Mouse (Mus musculus): Measurements from ENCODE around the gene Tnrc6b.

Gene Tnrc6b

DNA sequence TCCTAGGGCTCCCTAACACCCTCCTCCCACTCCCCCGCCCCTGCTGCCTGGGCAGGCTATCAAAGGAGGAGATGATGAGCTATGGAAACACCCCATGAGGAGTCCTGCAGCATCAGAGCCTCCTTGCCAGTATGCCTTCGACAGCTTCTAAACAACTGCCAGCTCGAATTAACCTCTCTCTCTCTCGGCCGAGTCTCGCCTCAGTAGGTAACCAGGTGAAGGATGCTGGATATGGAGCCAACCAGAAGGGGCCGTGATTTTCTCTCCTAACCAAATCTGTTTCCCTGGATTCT lies 25.6 kb upstream of the Tnrc6b start:
- TF ChIP-seq GATA4 (IDR thresholded peaks at IDR 0.05; ENCODE audit: insufficient replicate concordance, low read length) = no peak

DNA sequence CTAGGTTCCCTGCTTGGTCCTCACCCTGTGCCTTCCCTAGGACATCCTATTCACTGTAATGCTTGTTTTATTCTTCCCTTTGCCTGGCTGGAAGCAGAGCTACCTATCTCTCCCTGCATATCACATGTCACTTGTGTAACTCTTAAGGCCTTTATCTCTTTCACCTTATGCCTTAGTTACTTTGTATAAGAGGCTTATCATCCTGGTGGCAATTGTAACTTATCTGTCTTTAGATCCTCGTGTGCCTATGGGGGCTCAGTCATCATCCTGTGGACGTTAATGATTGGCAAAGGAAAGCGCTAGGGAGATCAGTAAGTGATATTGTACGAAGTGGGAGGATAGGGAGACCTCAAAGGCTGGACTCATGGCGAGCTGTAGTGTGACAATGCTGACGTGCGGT lies 22.6 kb upstream of the Tnrc6b start:
- no peak for TF ChIP-seq GATA4 (IDR thresholded peaks at IDR 0.05; ENCODE audit: insufficient replicate concordance, low read length)

DNA sequence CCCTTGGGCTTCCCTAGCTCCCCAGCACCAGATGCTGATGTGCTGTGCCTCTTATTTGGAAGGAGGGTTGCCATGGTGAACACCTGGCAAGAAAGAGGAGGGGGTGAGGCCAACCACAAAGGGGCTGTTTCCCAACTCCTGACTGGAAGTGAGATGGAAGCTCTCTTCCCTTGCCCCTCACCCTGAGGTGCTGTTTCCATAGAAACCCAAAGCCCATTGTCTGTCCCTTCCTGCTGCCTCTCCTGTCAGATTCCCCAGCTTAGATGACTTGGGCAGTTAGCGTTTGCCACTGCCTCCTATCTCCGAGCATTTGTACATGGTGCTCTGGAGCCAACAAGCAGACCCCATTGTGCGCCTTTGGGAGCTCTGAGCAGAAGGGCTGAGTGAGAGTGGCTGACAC lies 17.6 kb upstream of the Tnrc6b start:
- TF ChIP-seq GATA4 (IDR thresholded peaks at IDR 0.05; ENCODE audit: insufficient replicate concordance, low read length) = no peak

DNA sequence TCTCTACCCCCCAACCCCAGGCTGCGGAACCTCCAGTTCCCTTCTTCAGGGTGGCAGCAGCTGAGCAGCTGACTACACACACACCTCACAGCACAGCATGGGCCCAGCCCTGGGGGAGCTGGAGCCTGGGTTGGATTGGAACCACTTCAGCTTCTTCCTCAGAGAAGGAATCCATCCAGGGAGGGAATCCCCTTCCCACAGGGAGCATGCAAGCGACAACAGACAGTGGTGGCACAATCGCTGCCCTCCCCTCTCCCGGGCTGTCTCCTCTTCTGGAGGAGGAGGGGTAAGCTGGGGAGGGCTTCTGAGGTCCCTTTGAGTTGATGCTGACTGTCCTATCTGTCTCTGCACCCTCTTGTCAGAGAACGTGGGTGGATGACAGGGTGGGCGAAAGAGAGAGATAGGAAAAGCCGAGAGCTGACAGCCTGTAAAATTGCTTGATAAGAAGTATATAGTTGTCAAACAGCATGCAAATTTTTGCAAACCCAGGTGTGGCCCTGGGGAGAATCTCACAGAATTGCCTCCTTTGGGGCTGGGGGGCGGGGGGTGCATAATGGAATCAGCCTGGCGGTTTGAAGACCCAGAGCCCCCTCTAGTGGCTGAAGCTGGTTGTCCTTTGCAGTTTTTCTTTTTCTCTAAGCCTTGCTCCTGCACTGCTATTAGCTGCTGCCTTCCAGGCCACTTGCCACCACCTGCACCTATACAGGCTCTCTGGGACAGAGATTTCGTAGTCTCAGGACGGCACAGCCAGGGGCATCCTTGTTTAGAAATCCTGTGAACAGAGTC lies 16.8 kb upstream of the Tnrc6b start:
- no peak for TF ChIP-seq GATA4 (IDR thresholded peaks at IDR 0.05; ENCODE audit: insufficient replicate concordance, low read length)

- TF ChIP-seq GATA4 (IDR thresholded peaks at IDR 0.05; ENCODE audit: insufficient replicate concordance, low read length) = no peak
Measured at GRCm38 (mm10) chr15:80697564-80697963, 13.5 kb upstream of the Tnrc6b start.

DNA sequence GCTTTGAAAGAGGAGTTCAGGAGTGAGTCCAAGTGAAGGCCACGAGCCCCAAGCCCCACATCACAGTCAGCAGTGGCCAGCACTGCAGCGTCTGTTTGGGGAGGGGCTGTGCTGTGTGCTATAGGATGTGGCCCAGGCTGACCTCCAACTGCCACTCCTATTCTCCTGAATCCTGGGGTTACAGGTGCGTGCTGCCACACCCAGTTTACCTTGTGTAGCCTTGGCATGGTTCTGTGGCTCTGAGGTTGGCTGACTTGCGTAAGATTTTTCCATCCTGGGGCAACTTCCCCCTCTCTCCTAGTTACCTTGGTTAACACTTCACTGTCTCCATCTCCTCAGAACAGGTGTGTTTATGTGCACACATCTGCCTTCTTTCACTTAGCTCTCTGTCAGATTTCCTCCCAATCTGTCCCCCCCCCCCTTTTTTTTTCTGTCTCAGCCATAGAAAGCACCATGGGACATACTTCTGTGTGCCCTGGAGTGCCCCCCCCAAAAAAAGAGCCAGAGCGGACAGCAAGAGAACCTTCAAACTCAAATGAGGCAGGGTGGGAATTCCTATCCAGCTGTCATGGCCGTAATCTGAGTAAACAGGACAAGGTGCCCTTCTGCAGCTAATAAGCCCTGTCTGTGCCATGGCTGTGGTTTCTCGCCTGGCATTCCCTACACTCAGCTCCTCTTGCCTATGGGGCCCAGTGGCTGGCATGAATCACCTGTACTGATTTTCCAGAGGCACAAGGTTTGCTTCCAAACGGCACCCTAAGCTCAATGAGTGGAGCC lies 9.4 kb upstream of the Tnrc6b start:
- TF ChIP-seq GATA4 (IDR thresholded peaks at IDR 0.05; ENCODE audit: insufficient replicate concordance, low read length) = no peak

DNA sequence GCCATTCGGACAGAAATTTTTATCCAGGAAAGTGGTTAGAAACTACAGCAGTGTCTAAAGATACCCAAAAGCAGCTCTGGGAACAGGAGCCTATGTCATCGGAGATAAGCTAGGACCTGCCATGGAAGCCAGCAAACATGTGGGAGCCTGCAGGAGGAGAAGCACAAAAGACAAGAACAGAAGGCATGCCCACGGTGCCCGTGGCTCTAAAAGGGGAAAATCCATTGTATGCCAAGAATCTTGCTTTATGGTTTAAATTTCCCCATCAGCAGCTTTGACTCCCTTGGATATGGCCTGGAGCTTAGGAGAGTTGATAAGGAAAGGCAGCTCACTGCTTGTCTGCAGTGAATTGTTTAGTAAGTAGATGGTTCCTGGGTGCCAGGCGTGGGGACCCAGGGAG lies 8.2 kb upstream of the Tnrc6b start:
- TF ChIP-seq GATA4 (IDR thresholded peaks at IDR 0.05; ENCODE audit: insufficient replicate concordance, low read length) = no peak

DNA sequence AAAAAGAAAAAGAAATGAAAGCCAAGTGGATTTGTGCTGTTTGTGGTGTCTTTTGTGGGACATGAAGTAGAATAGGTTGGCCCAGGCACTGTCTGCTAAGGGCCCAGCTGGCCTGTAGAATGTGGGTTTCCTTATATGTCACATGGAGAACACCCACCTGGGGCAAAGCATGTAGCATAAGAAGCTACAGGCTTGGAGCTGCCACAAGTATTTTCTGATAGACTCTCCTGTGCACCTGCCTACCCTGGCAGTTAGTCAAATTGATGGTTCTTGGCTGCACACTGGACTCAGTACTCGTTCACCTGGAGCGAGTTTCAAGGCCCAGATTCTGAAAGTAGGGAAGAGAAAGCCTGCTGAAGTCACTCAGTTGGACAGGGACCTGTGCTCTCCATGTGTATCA lies 7.6 kb upstream of the Tnrc6b start:
- no peak for TF ChIP-seq GATA4 (IDR thresholded peaks at IDR 0.05; ENCODE audit: insufficient replicate concordance, low read length)

DNA sequence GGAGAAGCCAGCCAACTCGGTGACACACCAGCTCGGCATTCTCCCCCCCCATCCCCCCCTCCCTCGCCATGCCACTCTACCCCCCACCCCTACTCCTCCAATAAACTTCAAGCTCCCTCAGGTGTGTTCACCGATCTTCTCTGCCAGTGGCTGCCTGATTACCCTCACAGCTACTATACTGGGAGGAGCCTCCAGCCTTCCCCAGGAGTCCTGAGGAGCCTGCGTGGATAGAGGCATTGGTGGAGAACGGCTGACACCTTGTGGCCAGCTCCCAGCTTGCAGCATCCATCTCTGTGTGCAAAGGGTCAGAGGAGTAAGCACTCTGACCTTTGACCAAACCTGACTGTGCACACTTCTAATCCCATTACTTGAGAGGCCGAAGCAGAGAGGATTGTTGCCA lies 6.8 kb upstream of the Tnrc6b start:
- TF ChIP-seq GATA4 (IDR thresholded peaks at IDR 0.05; ENCODE audit: insufficient replicate concordance, low read length) = no peak

- no peak for TF ChIP-seq GATA4 (IDR thresholded peaks at IDR 0.05; ENCODE audit: insufficient replicate concordance, low read length)
Measured at GRCm38 (mm10) chr15:80705828-80706549, 5.1 kb upstream of the Tnrc6b start.

DNA sequence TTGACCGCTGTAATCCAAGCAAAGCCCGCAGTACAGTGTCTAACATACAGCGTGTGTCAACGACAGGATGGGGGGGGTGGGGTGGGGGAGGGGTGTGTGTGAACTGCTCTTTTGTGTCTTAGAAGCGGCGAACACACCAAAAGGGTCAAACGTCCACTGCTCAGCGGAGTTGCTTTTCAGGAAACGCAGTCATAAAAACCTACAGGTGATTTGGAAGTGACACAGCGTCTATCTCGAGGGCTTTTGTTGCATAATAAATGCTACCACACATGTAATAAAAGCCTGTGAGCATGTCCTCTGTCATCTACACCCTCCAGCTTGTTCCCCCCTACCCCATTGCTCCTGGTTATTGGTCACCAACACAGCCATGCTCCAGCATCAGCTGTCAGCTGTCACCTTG lies 4.5 kb upstream of the Tnrc6b start:
- TF ChIP-seq GATA4 (IDR thresholded peaks at IDR 0.05; ENCODE audit: insufficient replicate concordance, low read length) = no peak

DNA sequence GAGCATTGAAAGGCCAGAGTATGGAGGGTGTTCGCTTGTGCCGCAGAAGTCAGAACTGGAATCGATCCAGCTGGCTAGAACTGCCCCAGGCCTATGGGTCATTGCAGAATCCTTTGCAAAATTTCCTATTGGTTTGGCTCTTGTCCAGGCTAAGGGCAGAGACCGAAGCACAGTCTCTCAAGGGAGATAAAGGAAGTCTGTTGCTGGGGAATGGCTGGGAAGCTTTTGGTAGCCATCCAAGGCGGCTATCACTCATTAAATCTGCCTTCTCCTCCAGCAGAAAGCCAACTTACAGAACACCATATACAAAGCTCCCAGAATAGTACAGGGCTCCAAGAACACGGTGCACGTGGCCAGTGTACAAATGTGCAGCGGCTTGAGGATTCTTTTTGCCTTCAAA lies 4.0 kb upstream of the Tnrc6b start:
- peak; percentile 64; the same call in 1 of the 2 replicates for TF ChIP-seq GATA4 (IDR thresholded peaks at IDR 0.05; ENCODE audit: insufficient replicate concordance, low read length)

- TF ChIP-seq GATA4 (IDR thresholded peaks at IDR 0.05; ENCODE audit: insufficient replicate concordance, low read length) = no peak
Measured at GRCm38 (mm10) chr15:80709593-80709992, 1.5 kb upstream of the Tnrc6b start.

GRCm38 (mm10) chr15:80710257-80710607 lies 881 bp upstream of the Tnrc6b start:
- no peak for TF ChIP-seq GATA4 (IDR thresholded peaks at IDR 0.05; ENCODE audit: insufficient replicate concordance, low read length)

DNA sequence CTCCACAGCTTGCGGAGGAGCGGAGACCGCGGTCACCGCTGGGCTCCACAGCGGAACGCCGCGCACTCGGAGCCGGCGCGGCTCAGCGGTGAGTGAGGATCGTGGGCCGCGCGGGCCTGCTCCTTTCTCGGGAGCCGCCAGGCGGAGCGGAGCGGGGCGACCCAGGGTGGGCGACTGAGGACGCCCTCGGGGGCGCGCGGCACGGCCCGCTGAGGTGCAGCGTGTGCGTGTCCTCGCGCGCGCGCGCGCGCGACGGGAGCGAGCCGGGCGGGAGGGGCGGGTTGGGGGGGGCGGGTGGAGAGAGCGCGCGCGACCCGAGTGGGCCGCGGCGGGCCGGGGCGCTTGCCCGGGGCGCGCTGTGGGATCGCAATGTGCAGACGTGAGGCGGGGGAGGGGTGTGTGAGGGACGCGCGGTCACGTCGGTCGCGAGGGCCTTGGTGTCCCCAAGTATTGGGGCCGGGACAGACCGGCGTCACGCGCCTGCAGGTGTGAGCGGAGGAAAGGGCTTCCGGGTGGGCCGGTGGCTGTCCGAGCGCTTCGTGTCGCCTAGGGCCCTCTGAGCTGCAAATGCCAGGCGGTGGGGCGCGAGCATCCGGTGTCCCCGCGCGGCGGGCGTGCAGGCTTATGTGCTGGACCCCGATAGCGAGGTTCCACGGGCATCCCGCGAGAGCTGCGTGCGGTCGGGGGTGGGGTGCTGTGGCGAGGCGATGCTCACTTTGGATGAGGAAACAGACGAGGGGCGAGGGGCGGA lies 463 bp downstream of the Tnrc6b start:
- TF ChIP-seq GATA4 (IDR thresholded peaks at IDR 0.05; ENCODE audit: insufficient replicate concordance, low read length) = no peak

Measured in liver, adult (tissue).